33 mouse cellular contexts compared by ENCODE assay signal in the genomic region with DNA sequence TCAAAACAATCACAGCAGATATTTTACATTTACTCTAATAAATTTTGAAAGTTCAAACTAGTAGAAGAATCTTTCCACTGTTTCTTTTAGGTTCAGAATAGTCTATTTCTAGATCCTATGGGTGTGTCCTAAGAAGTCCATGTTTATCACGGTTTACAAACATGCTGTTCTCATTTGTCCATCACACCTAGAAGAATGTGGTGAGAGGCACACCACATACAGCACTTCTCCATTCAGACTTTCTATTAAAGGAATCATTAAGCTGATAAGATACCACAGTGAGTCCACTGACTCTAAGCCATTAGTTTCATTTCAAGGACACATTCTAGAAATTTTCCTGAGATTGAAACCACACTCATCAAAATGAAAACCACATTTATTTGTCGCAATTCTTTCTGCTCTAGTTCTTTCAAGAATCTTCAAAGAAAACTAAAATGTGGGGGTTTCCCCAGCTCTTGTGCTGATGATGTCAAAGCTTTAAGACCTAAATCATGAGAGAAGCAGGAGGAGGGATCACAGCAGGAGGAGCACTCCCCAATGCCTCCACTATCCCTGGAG.
A peak's percentile ranks its signal among the peaks of the same experiment; 100 is the strongest.
DNase-seq lines count a peak whose midpoint lies in the region; ATAC-seq lines count a peak whose summit lies in the region.
"Had no signal": no experiment of that assay in that cellular context is flagged by ENCODE, and none has a peak within 500 bp of the region (broad histone marks: within the 10 kb centered on the region; RNA-seq: fewer than 3 reads in every experiment).

No protein-coding gene starts in this region.

- no peaks in the 10 kb centered on the region for H3K36me3 ChIP-seq in heart, embryonic 14.5 days (ENCODE audit: control insufficient read depth, insufficient read depth, low read length)
- H3K36me3 ChIP-seq in lung, embryonic 15.5 days, result no peaks in the 10 kb centered on the region
- H3K36me3 ChIP-seq: embryonic facial prominence, embryonic 10.5 days; embryonic facial prominence, embryonic 15.5 days; heart, embryonic 12.5 days; hindbrain, embryonic 13.5 days; liver, embryonic 12.5 days; midbrain, embryonic 12.5 days; neural tube, embryonic 12.5 days had no signal

- H3K4me3 ChIP-seq in heart, embryonic 14.5 days (ENCODE audit: control insufficient read depth in 1 of 2, insufficient read depth in 1 of 2, low read depth in 1 of 2, low read length in 2 of 2), result no peak overlapping the region
- H3K4me3 ChIP-seq in lung, embryonic 15.5 days, result no peak overlapping the region
- H3K4me3 ChIP-seq: embryonic facial prominence, embryonic 10.5 days; embryonic facial prominence, embryonic 15.5 days; forebrain, embryonic 13.5 days; heart, embryonic 12.5 days; hindbrain, embryonic 13.5 days; liver, embryonic 12.5 days; megakaryocyte, embryonic 14.5 days; midbrain, embryonic 12.5 days; myocyte; neural tube, embryonic 12.5 days had no signal

- no peak for DNase-seq in heart, adult 8-10 months (ENCODE audit: low spot score)
- DNase-seq in lung, postnatal 4 days, result no peak
- peak; percentile 85 for DNase-seq in Muller cell, postnatal 12 days (ENCODE audit: inconsistent ontology term)
- no peak for DNase-seq in gastrocnemius, postnatal 36 days
- no peak for DNase-seq in left cerebral cortex, postnatal 14 days (ENCODE audit: low spot score in 2 of 2)
- DNase-seq: adrenal gland, adult 8-10 months; cerebellum, adult 2 months; cerebellum, postnatal 14 days; gastrocnemius, postnatal 14 days; heart, adult 11 months; kidney, adult 8-10 months; kidney, postnatal 4 days; left cerebral cortex, postnatal 4 days; liver, postnatal 0 days; right cerebral cortex, adult 18-20 months; spleen, adult 18-20 months; thymus, adult 2 months; thymus, postnatal 36 days had no signal

- WGBS in heart, embryonic 14.5 days, result 26% methylated on average over 2 of the region's 2 CpGs
- WGBS in lung, embryonic 15.5 days, result 25% methylated on average over 2 of the region's 2 CpGs

- H3K27me3 ChIP-seq in heart, embryonic 14.5 days (ENCODE audit: control insufficient read depth, insufficient read depth, low read length), result no peaks in the 10 kb centered on the region
- no peaks in the 10 kb centered on the region for H3K27me3 ChIP-seq in lung, embryonic 15.5 days
- H3K27me3 ChIP-seq: embryonic facial prominence, embryonic 15.5 days; forebrain, embryonic 13.5 days; heart, embryonic 12.5 days; hindbrain, embryonic 13.5 days; liver, embryonic 12.5 days; megakaryocyte, embryonic 14.5 days; midbrain, embryonic 12.5 days; neural tube, embryonic 12.5 days had no signal

- H3K9me3 ChIP-seq in heart, embryonic 14.5 days (ENCODE audit: control insufficient read depth, low read length), result no peaks in the 10 kb centered on the region
- H3K9me3 ChIP-seq in lung, embryonic 15.5 days, result no peaks in the 10 kb centered on the region
- H3K9me3 ChIP-seq: embryonic facial prominence, embryonic 10.5 days; embryonic facial prominence, embryonic 15.5 days; forebrain, embryonic 13.5 days; heart, embryonic 12.5 days; hindbrain, embryonic 13.5 days; liver, embryonic 12.5 days; megakaryocyte, embryonic 14.5 days; midbrain, embryonic 12.5 days; neural tube, embryonic 12.5 days had no signal

- peaks cover 2 to 7% of the 10 kb centered on the region in 2 experiments for H3K4me1 ChIP-seq in heart, embryonic 14.5 days (ENCODE audit: control insufficient read depth in 2 of 2, insufficient read depth in 2 of 2, low read length in 2 of 2)
- H3K4me1 ChIP-seq in lung, embryonic 15.5 days, result no peaks in the 10 kb centered on the region
- H3K4me1 ChIP-seq: embryonic facial prominence, embryonic 15.5 days; forebrain, embryonic 13.5 days; hindbrain, embryonic 13.5 days; liver, embryonic 12.5 days; midbrain, embryonic 12.5 days; neural tube, embryonic 12.5 days had no signal

- intact Hi-C loops in gastrocnemius, postnatal 36 days (cut with DNase I), result no loop called here
- intact Hi-C loops in left cerebral cortex, postnatal 14 days (cut with DNase I), result no loop called here

- peak overlapping the region in 1 of 2 experiments; percentile 56; a peak in 1 of 4 replicates for H3K27ac ChIP-seq in heart, embryonic 14.5 days (replicated peaks in 1 of 2; ENCODE audit: control insufficient read depth in 1 of 2, insufficient read depth in 1 of 2, low read depth in 2 of 2, low read length in 2 of 2)
- no peak overlapping the region for H3K27ac ChIP-seq in lung, embryonic 15.5 days
- H3K27ac ChIP-seq: embryonic facial prominence, embryonic 10.5 days; embryonic facial prominence, embryonic 15.5 days; forebrain, embryonic 13.5 days; hindbrain, embryonic 13.5 days; kidney, postnatal 0 days; liver, embryonic 12.5 days; midbrain, embryonic 12.5 days; neural tube, embryonic 12.5 days had no signal

- no peak overlapping the region for H3K9ac ChIP-seq in heart, embryonic 14.5 days (ENCODE audit: low read length)
- H3K9ac ChIP-seq in lung, embryonic 15.5 days, result no peak overlapping the region
- H3K9ac ChIP-seq: embryonic facial prominence, embryonic 15.5 days; forebrain, embryonic 13.5 days; heart, embryonic 12.5 days; hindbrain, embryonic 13.5 days; liver, embryonic 12.5 days; liver, postnatal 0 days; midbrain, embryonic 12.5 days; neural tube, embryonic 12.5 days had no signal

- peak; percentile 68 for ATAC-seq in heart, embryonic 14.5 days (ENCODE audit: insufficient number of reproducible peaks, insufficient read depth, low FRiP score, low read depth)
- ATAC-seq in lung, embryonic 15.5 days (ENCODE audit: borderline replicate concordance, extremely low read depth, low FRiP score, low TSS enrichment), result peak; percentile 57; the same call in 1 of the 2 replicates
- ATAC-seq: CD4-positive, CD25-positive, alpha-beta regulatory T cell, adult 4 months; forebrain, embryonic 13.5 days; intestine, embryonic 16.5 days; liver, embryonic 12.5 days; liver, postnatal 0 days had no signal

- H3K4me2 ChIP-seq in heart, embryonic 14.5 days (ENCODE audit: low read length), result 0 out of 2 replicates have a peak overlapping the region, but pooled peaks have one; percentile 17
- no peak overlapping the region for H3K4me2 ChIP-seq in lung, embryonic 15.5 days
- H3K4me2 ChIP-seq: embryonic facial prominence, embryonic 15.5 days; forebrain, embryonic 13.5 days; heart, embryonic 12.5 days; hindbrain, embryonic 13.5 days; liver, embryonic 12.5 days; midbrain, embryonic 12.5 days; neural tube, embryonic 12.5 days had no signal
